Mouse (Mus musculus): Measurements from ENCODE around the gene Gm6657.

- TF ChIP-seq CTCF (IDR thresholded peaks at IDR 0.05; ENCODE audit: insufficient read depth, low read depth, low read length) (no peak), POLR2A (IDR thresholded peaks at IDR 0.05; ENCODE audit: insufficient read depth, low read depth, low read length) (no peak)
Measured at GRCm38 (mm10) chr12:78232560-78232959, 38.5 kb downstream of the Gm6657 start.

Data from olfactory bulb, adult 2 months (tissue).